In the genomic region with DNA sequence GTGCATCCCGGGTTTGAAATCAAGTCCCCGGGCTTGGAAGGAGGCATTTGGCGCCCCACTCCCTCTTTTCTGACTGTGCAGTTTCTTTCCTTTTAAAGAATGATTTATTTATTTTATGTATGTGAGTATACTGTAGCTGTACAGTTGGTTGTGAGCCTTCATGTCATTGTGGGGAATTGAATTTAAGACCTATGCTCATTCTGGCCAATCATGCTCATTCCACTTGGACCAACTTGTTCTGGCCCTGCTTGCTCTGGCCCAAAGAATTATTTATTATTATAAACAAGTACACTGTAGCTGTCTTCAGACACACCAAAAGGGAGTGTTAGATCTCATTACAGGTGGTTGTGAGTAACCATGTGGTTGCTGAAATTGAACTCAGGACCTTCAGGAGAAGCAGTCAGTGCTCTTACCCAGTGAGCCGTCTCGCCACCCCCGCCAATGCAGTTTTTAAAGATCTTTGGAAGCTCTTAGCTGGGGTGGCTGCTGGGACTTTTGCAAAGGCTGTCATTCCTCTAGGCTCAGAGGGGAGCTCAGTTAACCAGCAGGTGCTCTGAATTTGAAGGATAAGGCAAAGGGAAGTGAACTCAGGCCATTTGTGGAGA, we compare ENCODE assay signal across 51 mouse cellular contexts. TPM values are rescaled to one million over a fixed set of nuclear protein-coding genes. Genes with fewer than 3 reads are reported as not detected.
"Had no signal": no experiment of that assay in that cellular context is flagged by ENCODE, and none has a peak within 500 bp of the region (broad histone marks: within the 10 kb centered on the region; RNA-seq: fewer than 3 reads in every experiment).

No protein-coding gene starts in this region.

- H3K9me3 ChIP-seq: heart, embryonic 10.5 days; heart, embryonic 12.5 days; heart, embryonic 13.5 days; heart, embryonic 15.5 days; hindbrain, embryonic 10.5 days; hindbrain, embryonic 12.5 days; hindbrain, embryonic 13.5 days; hindbrain, embryonic 15.5 days; intestine, embryonic 15.5 days; kidney, embryonic 15.5 days had no signal

- H3K4me2 ChIP-seq: heart, embryonic 11.5 days; heart, embryonic 12.5 days; heart, embryonic 13.5 days; heart, embryonic 15.5 days; hindbrain, embryonic 12.5 days; hindbrain, embryonic 13.5 days; hindbrain, embryonic 14.5 days; hindbrain, embryonic 15.5 days; intestine, embryonic 15.5 days; kidney, embryonic 15.5 days had no signal

- H3K4me3 ChIP-seq: heart, embryonic 10.5 days; heart, embryonic 12.5 days; heart, embryonic 13.5 days; heart, embryonic 15.5 days; hindbrain, embryonic 10.5 days; hindbrain, embryonic 12.5 days; hindbrain, embryonic 13.5 days; hindbrain, embryonic 15.5 days; intestine, embryonic 15.5 days; kidney, embryonic 15.5 days; layer of hippocampus, adult 2 months; left cerebral cortex, adult 2 months had no signal

- H3K9ac ChIP-seq: heart, embryonic 12.5 days; heart, embryonic 13.5 days; heart, embryonic 15.5 days; hindbrain, embryonic 12.5 days; hindbrain, embryonic 13.5 days; hindbrain, embryonic 14.5 days; hindbrain, embryonic 15.5 days; intestine, embryonic 15.5 days; kidney, embryonic 15.5 days had no signal

- H3K36me3 ChIP-seq: heart, embryonic 10.5 days; heart, embryonic 12.5 days; heart, embryonic 13.5 days; heart, embryonic 15.5 days; hindbrain, embryonic 10.5 days; hindbrain, embryonic 12.5 days; hindbrain, embryonic 13.5 days; hindbrain, embryonic 15.5 days; intestine, embryonic 15.5 days; kidney, embryonic 15.5 days had no signal

- H3K27ac ChIP-seq: heart, embryonic 10.5 days; heart, embryonic 13.5 days; heart, embryonic 15.5 days; hindbrain, embryonic 10.5 days; hindbrain, embryonic 12.5 days; hindbrain, embryonic 13.5 days; hindbrain, embryonic 14.5 days; hindbrain, embryonic 15.5 days; hindbrain, postnatal 0 days; intestine, embryonic 15.5 days; kidney, embryonic 15.5 days; kidney, postnatal 0 days; layer of hippocampus, adult 2 months; left cerebral cortex, adult 2 months had no signal

- DNase-seq: heart, postnatal 10 days; heart, postnatal 14 days; heart, postnatal 36 days; heart, postnatal 4 days; kidney, adult 11 months; kidney, adult 18-20 months; kidney, adult 2 months; kidney, adult 8-10 months; kidney, adult 9 months; kidney, postnatal 10 days; kidney, postnatal 14 days; kidney, postnatal 25 days; kidney, postnatal 36 days; kidney, postnatal 4 days; layer of hippocampus, adult 9-11 months; layer of hippocampus, postnatal 36 days had no signal

- ATAC-seq: hindbrain, embryonic 16.5 days; hindbrain, postnatal 0 days; inflammation-experienced regulatory T-cells, adult 6 months; intestine, embryonic 15.5 days; intestine, embryonic 16.5 days had no signal

- H3K4me1 ChIP-seq: hindbrain, embryonic 10.5 days; hindbrain, embryonic 12.5 days; hindbrain, embryonic 13.5 days; hindbrain, embryonic 15.5 days; intestine, embryonic 15.5 days; kidney, embryonic 15.5 days had no signal

- H3K27me3 ChIP-seq: heart, embryonic 15.5 days; hindbrain, embryonic 12.5 days; hindbrain, embryonic 13.5 days; hindbrain, embryonic 15.5 days; intestine, embryonic 15.5 days; kidney, embryonic 15.5 days had no signal

RNA-seq across cellular contexts. Expression of a gene that starts 6.2 kb away (rescaled TPM):
- total RNA-seq: hematopoietic stem cell, adult 5-6 weeks had no signal
- polyA plus RNA-seq: hindbrain, embryonic 10.5 days; hindbrain, embryonic 11.5 days; hindbrain, embryonic 12.5 days; hindbrain, embryonic 13.5 days; hindbrain, embryonic 14.5 days; hindbrain, embryonic 15.5 days; hindbrain, embryonic 16.5 days; hindbrain, postnatal 0 days; kidney, embryonic 14.5 days; kidney, embryonic 15.5 days; kidney, embryonic 16.5 days had no signal

RNA-seq across cellular contexts. Expression of a gene that starts 48.0 kb away (rescaled TPM):
- total RNA-seq: heart, postnatal 10 days; heart, postnatal 14 days; heart, postnatal 25 days; heart, postnatal 36 days; heart, postnatal 4 days; hematopoietic stem cell, adult 5-6 weeks; hindbrain, postnatal 0 days; layer of hippocampus, adult 18-20 months; layer of hippocampus, adult 2 months; layer of hippocampus, adult 8-10 months; layer of hippocampus, postnatal 14 days; layer of hippocampus, postnatal 25 days; layer of hippocampus, postnatal 36 days; left cerebral cortex, adult 18-20 months; left cerebral cortex, adult 2 months; left cerebral cortex, adult 8-10 months had no signal
- polyA plus RNA-seq: heart, embryonic 10.5 days; heart, embryonic 11.5 days; heart, embryonic 12.5 days; heart, embryonic 13.5 days; heart, embryonic 14.5 days; heart, embryonic 15.5 days; heart, embryonic 16.5 days; heart, postnatal 0 days; hindbrain, embryonic 10.5 days; hindbrain, embryonic 11.5 days; hindbrain, embryonic 12.5 days; hindbrain, embryonic 14.5 days; hindbrain, embryonic 15.5 days; hindbrain, embryonic 16.5 days; hindbrain, postnatal 0 days; inflammation-experienced regulatory T-cells, adult 6 months; intestine, embryonic 14.5 days; intestine, embryonic 15.5 days; intestine, embryonic 16.5 days; kidney, adult 2 months; kidney, embryonic 14.5 days; kidney, embryonic 15.5 days; kidney, embryonic 16.5 days; kidney, postnatal 0 days; large intestine, adult 2 months had no signal
